Mouse (Mus musculus): ENCODE results near the gene Tlcd1. TPM values are rescaled to one million over a fixed set of nuclear protein-coding genes. Genes with fewer than 3 reads are reported as not detected.

The Tlcd1 gene
- polyA plus RNA-seq, 1 experiment from 2014 or later = 18.2 TPM

DNA sequence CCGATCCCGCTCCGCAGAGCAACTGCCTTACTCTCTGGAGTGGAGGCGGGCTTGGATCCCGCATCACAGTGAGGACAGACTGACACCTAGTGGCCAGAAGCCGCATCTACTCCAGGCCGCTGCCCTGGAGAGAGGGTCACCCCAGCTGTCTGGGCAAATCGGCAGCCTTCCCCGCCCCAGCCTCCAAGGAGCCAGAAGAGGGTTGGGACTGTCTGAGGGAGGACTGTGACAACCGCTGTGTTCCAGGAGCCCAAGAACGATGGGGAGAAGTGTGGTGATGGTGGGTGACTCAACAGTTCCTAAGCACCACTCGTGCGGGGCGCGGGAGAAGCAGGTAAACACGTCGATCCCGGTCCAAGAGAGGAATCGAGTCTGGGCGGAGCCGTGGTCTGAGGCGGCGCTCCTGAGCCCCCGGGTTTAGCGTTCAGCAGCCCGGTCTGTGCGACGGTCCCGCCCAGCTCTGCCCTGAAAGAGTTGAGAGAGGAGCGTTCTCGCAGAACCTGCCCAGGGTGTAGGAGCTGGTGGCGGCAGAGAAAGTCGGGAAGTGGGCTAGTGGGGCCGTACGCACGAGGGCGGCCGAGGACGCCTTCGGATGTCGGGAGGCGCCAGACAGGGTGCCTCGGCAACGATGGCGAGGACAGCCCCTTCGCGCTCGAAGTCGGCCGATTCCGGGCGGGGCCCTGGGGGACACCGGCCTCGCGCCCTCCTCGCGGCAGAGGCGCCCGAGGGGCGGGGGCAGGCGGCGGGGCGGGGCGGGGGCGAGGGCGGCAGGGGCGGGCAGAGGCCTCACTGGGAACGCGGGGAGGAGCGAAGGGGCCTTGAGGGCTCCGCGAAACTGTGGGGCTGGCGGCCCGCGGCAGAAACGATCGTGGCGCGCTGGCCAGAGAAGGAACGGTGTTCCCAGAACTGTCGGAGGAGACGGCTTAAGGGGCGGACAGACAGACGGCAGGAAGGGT, 1.7 kb downstream of the Tlcd1 start:
- H3K36me3 ChIP-seq (ENCODE audit: insufficient read depth, low read length) = peaks cover 11% of the 10 kb centered on the region; the same call in 1 of the 2 replicates
- DNase-seq (ENCODE audit: low spot score) (peak; percentile 96), ATAC-seq (peak; percentile 86)
- H3K9me3 ChIP-seq (ENCODE audit: low read length) = no peaks in the 10 kb centered on the region
- TF ChIP-seq EP300 (IDR thresholded peaks at IDR 0.05) = 0 out of 2 replicates have a peak, but pooled peaks have one; percentile 16
- TF ChIP-seq CTCF (IDR thresholded peaks at IDR 0.05) = peak; percentile 99
- peak overlapping the region; percentile 89 for H3K4me2 ChIP-seq (replicated peaks; ENCODE audit: low read depth, low read length)
- peak overlapping the region; percentile 59 for H3K9ac ChIP-seq (replicated peaks; ENCODE audit: low read depth)
- no peaks in the 10 kb centered on the region for H3K27me3 ChIP-seq (replicated peaks; ENCODE audit: insufficient read depth, low read length)
- H3K4me3 ChIP-seq (ENCODE audit: low read depth, low read length) = peak overlapping the region; percentile 52
- H3K27ac ChIP-seq (ENCODE audit: low read length) = peak overlapping the region; percentile 94
- under 1% methylated on average over 62 of the region's 84 CpGs for WGBS
- peaks cover 13% of the 10 kb centered on the region; the same call in 1 of the 2 replicates for H3K4me1 ChIP-seq (ENCODE audit: insufficient read depth, low read depth, low read length)

DNA sequence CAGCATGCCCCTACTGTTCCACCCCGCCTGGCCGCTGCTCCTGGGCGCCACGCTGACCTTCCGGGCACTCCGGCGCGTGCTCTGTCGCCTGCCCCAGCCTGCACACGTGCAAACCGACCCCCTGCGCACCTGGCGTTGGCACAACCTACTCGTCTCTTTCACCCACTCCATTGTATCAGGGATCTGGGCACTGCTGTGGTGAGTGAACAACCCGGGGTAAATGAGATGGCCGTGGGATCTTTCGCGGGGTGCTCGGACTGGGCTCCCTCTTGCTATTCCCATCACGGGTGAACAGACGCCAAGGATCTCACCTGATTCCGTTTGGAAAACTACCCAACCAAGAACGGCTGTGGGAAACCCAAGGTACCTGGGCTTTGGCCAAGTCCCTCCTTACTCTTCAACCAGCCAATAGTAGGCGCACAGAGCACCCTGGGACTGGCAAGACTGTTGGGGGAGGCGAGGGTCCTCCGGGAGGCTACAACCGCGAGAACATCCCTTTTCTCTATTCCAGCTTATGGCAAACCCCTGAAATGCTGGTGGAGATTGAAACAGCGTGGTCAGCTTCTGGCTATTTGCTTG, 2.4 kb downstream of the Tlcd1 start:
- H3K27me3 ChIP-seq (replicated peaks; ENCODE audit: insufficient read depth, low read length) = no peaks in the 10 kb centered on the region
- TF ChIP-seq CTCF (IDR thresholded peaks at IDR 0.05) = no peak; the same call in 1 of the 2 replicates
- no peak for TF ChIP-seq EP300 (IDR thresholded peaks at IDR 0.05)
- H3K4me3 ChIP-seq (ENCODE audit: low read depth, low read length) = peak overlapping the region; percentile 52
- peaks cover 13% of the 10 kb centered on the region; the same call in 1 of the 2 replicates for H3K4me1 ChIP-seq (ENCODE audit: insufficient read depth, low read depth, low read length)
- peak; percentile 81 for DNase-seq (ENCODE audit: low spot score)
- 2% methylated on average over 29 of the region's 29 CpGs for whole genome bisulfite sequencing
- H3K27ac ChIP-seq (ENCODE audit: low read length) = peak overlapping the region; percentile 94
- H3K9me3 ChIP-seq (ENCODE audit: low read length) = no peaks in the 10 kb centered on the region
- H3K36me3 ChIP-seq (ENCODE audit: insufficient read depth, low read length) = peaks cover 11% of the 10 kb centered on the region; the same call in 1 of the 2 replicates
- peak overlapping the region; percentile 89 for H3K4me2 ChIP-seq (replicated peaks; ENCODE audit: low read depth, low read length)
- no peak for ATAC-seq
- peak overlapping the region; percentile 59 for H3K9ac ChIP-seq (replicated peaks; ENCODE audit: low read depth)

DNA sequence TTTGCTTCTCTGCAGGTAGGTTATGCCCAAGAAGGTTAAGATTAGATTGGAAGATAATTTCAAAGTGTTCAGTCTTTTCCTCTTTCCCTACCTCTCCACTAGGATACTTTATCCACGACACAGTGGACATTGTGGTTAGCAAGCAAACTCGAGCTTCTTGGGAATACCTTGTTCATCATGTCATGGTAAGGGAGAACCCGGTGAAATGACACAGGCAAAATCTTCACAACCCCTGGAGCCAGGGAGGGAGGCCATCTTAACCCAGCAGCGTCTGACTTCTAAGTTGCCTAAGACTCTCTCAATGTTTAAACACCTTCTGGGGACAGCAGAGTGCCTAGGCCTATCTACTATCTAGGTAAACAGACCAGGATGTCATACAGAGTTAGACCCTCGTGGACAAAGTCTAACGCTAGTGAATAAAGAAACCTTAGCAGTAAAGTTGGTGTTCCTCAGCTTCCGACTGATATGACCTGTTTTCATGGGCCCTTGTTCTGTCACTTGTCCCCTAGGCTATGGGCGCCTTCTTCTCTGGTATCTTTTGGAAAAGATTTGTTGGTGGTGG, 3.0 kb downstream of the Tlcd1 start:
- no peak overlapping the region for H3K9ac ChIP-seq (replicated peaks; ENCODE audit: low read depth)
- peak overlapping the region; percentile 94; the same call in 1 of the 2 replicates for H3K27ac ChIP-seq (ENCODE audit: low read length)
- peaks cover 11% of the 10 kb centered on the region; the same call in 1 of the 2 replicates for H3K36me3 ChIP-seq (ENCODE audit: insufficient read depth, low read length)
- no peak for DNase-seq (ENCODE audit: low spot score)
- 24% methylated on average over 8 of the region's 8 CpGs for whole genome bisulfite sequencing
- no peaks in the 10 kb centered on the region for H3K9me3 ChIP-seq (ENCODE audit: low read length)
- peak overlapping the region; percentile 52 for H3K4me3 ChIP-seq (ENCODE audit: low read depth, low read length)
- H3K4me1 ChIP-seq (ENCODE audit: insufficient read depth, low read depth, low read length) = peaks cover 13% of the 10 kb centered on the region; the same call in 1 of the 2 replicates
- no peaks in the 10 kb centered on the region for H3K27me3 ChIP-seq (replicated peaks; ENCODE audit: insufficient read depth, low read length)
- ATAC-seq = no peak
- TF ChIP-seq EP300 (IDR thresholded peaks at IDR 0.05) (no peak), CTCF (IDR thresholded peaks at IDR 0.05) (no peak)
- peak overlapping the region; percentile 89 for H3K4me2 ChIP-seq (replicated peaks; ENCODE audit: low read depth, low read length)

DNA sequence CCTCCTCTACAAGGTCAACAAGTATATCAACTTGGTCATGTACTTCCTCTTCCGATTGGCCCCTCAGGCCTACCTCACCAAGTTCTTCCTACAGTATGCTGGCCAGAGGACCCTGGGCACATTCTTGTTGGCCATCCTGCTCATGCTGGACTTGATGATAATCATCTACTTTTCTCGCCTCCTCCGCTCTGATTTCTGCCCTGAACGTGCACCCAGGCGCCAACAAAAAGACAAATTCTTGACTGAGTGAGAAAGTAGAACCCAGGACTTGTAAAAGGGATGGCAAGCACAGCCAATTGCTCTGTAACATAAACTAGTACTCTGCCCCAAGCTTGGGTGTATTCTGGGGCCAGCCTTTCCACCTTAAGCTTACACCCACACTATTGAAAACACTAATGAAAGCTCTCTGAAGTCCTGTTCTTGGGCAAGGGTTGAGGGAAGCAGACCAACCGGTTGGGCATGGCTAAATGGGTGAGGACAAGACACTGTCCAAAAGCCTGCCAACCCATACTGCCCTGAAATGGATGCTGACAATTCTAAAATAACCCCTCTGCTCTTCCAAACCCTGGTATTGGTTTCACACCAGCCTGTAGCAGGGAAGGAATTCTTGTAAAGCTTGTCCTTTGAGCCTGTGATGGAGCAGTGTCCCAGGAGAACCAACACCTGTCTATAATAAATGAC, 3.7 kb downstream of the Tlcd1 start:
- Histone ChIP-seq H3K27me3 (replicated peaks; ENCODE audit: insufficient read depth, low read length) (no peaks in the 10 kb centered on the region), H3K4me1 (ENCODE audit: insufficient read depth, low read depth, low read length) (peaks cover 13% of the 10 kb centered on the region; the same call in 1 of the 2 replicates), H3K27ac (ENCODE audit: low read length) (no peak overlapping the region), H3K9ac (replicated peaks; ENCODE audit: low read depth) (no peak overlapping the region), H3K4me3 (ENCODE audit: low read depth, low read length) (no peak overlapping the region), H3K36me3 (ENCODE audit: insufficient read depth, low read length) (peaks cover 11% of the 10 kb centered on the region; the same call in 1 of the 2 replicates), H3K9me3 (ENCODE audit: low read length) (no peaks in the 10 kb centered on the region), H3K4me2 (replicated peaks; ENCODE audit: low read depth, low read length) (no peak overlapping the region)
- ATAC-seq = no peak
- no peak for DNase-seq (ENCODE audit: low spot score)
- WGBS = 58% methylated on average over 6 of the region's 6 CpGs
- TF ChIP-seq EP300 (IDR thresholded peaks at IDR 0.05) (no peak), CTCF (IDR thresholded peaks at IDR 0.05) (no peak)

DNA sequence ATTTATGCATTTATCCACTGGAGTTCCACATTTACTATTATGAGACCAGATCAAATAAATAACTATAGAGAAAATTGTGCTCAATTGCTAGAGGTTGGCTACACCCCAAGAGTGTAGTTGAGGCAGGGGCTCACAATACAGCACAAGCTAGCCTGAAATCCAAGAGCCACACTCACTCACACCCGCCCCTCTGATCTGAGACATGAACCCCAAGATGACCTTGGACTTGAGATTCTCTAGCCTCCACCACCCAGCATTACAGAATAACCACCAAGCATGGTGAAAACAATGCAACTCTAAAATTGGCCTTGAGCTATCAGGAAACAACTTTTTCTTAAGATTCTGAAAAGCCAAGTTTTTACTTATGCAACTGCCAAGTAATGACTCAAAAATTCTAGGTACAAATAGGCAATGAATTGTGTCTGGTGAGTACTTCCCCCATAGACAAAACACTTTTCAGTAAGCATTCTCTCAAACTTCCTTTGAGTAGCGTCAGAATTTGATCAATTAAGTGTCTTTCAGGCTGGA, 5.4 kb downstream of the Tlcd1 start:
- H3K4me1 ChIP-seq (ENCODE audit: insufficient read depth, low read depth, low read length) = peaks cover 13% of the 10 kb centered on the region; the same call in 1 of the 2 replicates
- no peak overlapping the region for H3K9ac ChIP-seq (replicated peaks; ENCODE audit: low read depth)
- DNase-seq (ENCODE audit: low spot score) (no peak), ATAC-seq (no peak)
- TF ChIP-seq EP300 (IDR thresholded peaks at IDR 0.05) = no peak
- no peaks in the 10 kb centered on the region for H3K9me3 ChIP-seq (ENCODE audit: low read length)
- peaks cover 11% of the 10 kb centered on the region; the same call in 1 of the 2 replicates for H3K36me3 ChIP-seq (ENCODE audit: insufficient read depth, low read length)
- no peaks in the 10 kb centered on the region for H3K27me3 ChIP-seq (replicated peaks; ENCODE audit: insufficient read depth, low read length)
- peak overlapping the region; percentile 67; the same call in 1 of the 2 replicates for H3K4me2 ChIP-seq (replicated peaks; ENCODE audit: low read depth, low read length)
- H3K27ac ChIP-seq (ENCODE audit: low read length) = no peak overlapping the region
- 35% methylated on average over 2 of the region's 2 CpGs for WGBS
- no peak overlapping the region for H3K4me3 ChIP-seq (ENCODE audit: low read depth, low read length)
